Mouse (Mus musculus) gastrocnemius, adult 2 months (tissue): ENCODE data around the gene Uvrag. TPM values are rescaled to one million over a fixed set of nuclear protein-coding genes. Genes with fewer than 3 reads are reported as not detected.

Experiments used
- DNase-seq: peaks from one replicate; pipeline ENCODE4 v3.0.0; 2022
- H3K27ac ChIP-seq: fragments of 200-600 bp; 2 replicates; pipeline ENCODE4 v1.8.1; 2022; ENCODE audit warnings: mild to moderate bottlenecking
- H3K4me3 ChIP-seq: fragments of 200-600 bp; 2 replicates; pipeline ENCODE4 v1.8.1; 2022; ENCODE audit warnings: mild to moderate bottlenecking, moderate library complexity
- CTCF ChIP-seq: fragments of 200-600 bp; IDR thresholded peaks from 2 replicates; pipeline ENCODE4 v1.8.1; 2022; ENCODE audit warnings: antibody characterized with exemption, mild to moderate bottlenecking, moderate library complexity
- intact Hi-C: fragments of 180-260 bp; cut with DNase I; formaldehyde crosslinking; loops from one replicate; pipeline ENCODE4 v1.15.1; 2025
- total RNA-seq, 2 experiments: library from RNA; stranded (reverse); gene quantifications; 2 replicates each; pipeline ENCODE4 v1.2.3; 2021

Gene Uvrag
- total RNA-seq, 2 experiments from 2014 or later: 8.6 to 9.2 TPM

GRCm38 (mm10) chr7:98853806-98854205 lies 287.1 kb downstream of the Uvrag start:
- H3K27ac ChIP-seq: peak overlapping the region; percentile 86
- TF ChIP-seq CTCF: no peak

GRCm38 (mm10) chr7:98852950-98853650 lies 287.8 kb downstream of the Uvrag start:
- peak; percentile 79 for DNase-seq
- intact Hi-C loops: no loop called here
- TF ChIP-seq CTCF: no peak

More at GRCm38 (mm10) chr7:98853806-98854205, 287.1 kb downstream of the Uvrag start:
- intact Hi-C loops: no loop called here
- no peak overlapping the region for H3K4me3 ChIP-seq
- DNase-seq: peak; percentile 93

GRCm38 (mm10) chr7:98851220-98851619 lies 289.7 kb downstream of the Uvrag start:
- Histone ChIP-seq H3K27ac (no peak overlapping the region), H3K4me3 (no peak overlapping the region)
- intact Hi-C loops: no loop called here

More at GRCm38 (mm10) chr7:98852950-98853650, 287.8 kb downstream of the Uvrag start:
- no peak overlapping the region for H3K4me3 ChIP-seq
- H3K27ac ChIP-seq: peak overlapping the region; percentile 86

GRCm38 (mm10) chr7:98850388-98850787 lies 290.6 kb downstream of the Uvrag start:
- intact Hi-C loops: no loop called here
- Histone ChIP-seq H3K4me3 (no peak overlapping the region), H3K27ac (no peak overlapping the region)
- no peak for DNase-seq
- TF ChIP-seq CTCF: no peak

More at GRCm38 (mm10) chr7:98851220-98851619, 289.7 kb downstream of the Uvrag start:
- no peak for DNase-seq
- TF ChIP-seq CTCF: no peak

GRCm38 (mm10) chr7:98848899-98849640 lies 291.9 kb downstream of the Uvrag start:
- Histone ChIP-seq H3K4me3 (no peak overlapping the region), H3K27ac (no peak overlapping the region)
- TF ChIP-seq CTCF: no peak
- intact Hi-C loops: no loop called here
- no peak for DNase-seq

GRCm38 (mm10) chr7:98843649-98844048 lies 297.3 kb downstream of the Uvrag start:
- TF ChIP-seq CTCF: no peak
- H3K4me3 ChIP-seq: no peak overlapping the region
- intact Hi-C loops: no loop called here
- no peak overlapping the region for H3K27ac ChIP-seq
- DNase-seq: no peak

GRCm38 (mm10) chr7:98842997-98843396 lies 297.9 kb downstream of the Uvrag start:
- H3K4me3 ChIP-seq: no peak overlapping the region
- no peak for DNase-seq
- intact Hi-C loops: no loop called here
- peak overlapping the region; percentile 82; the same call in 1 of the 2 replicates for H3K27ac ChIP-seq
- TF ChIP-seq CTCF: no peak

GRCm38 (mm10) chr7:98841802-98842201 lies 299.1 kb downstream of the Uvrag start:
- peak; percentile 65 for DNase-seq
- Histone ChIP-seq H3K4me3 (no peak overlapping the region), H3K27ac (peak overlapping the region; percentile 82)
- TF ChIP-seq CTCF: peak; percentile 29; the same call in 1 of the 2 replicates
- intact Hi-C loops: no loop called here

GRCm38 (mm10) chr7:98840771-98841170 lies 300.2 kb downstream of the Uvrag start:
- intact Hi-C loops: no loop called here
- Histone ChIP-seq H3K27ac (no peak overlapping the region), H3K4me3 (no peak overlapping the region)
- DNase-seq: no peak
- no peak for TF ChIP-seq CTCF

- no peak for DNase-seq
- Histone ChIP-seq H3K27ac (peak overlapping the region; percentile 90; the same call in 1 of the 2 replicates), H3K4me3 (peak overlapping the region; percentile 79)
- intact Hi-C loops: loop anchor here (5.0 kb wide), 1 partner anchor 238 kb away; no protein-coding TSS in a partner anchor
- TF ChIP-seq CTCF: no peak
These were observed 301.6 kb downstream of the Uvrag start for GRCm38 (mm10) chr7:98839312-98839711.

GRCm38 (mm10) chr7:98838729-98839141 lies 302.2 kb downstream of the Uvrag start:
- Histone ChIP-seq H3K27ac (peak overlapping the region; percentile 90), H3K4me3 (peak overlapping the region; percentile 79)
- DNase-seq: peak; percentile 73
- intact Hi-C loops: loop anchor here (5.0 kb wide), 1 partner anchor 239 kb away; no protein-coding TSS in a partner anchor
- TF ChIP-seq CTCF: peak; percentile 65

GRCm38 (mm10) chr7:98837901-98838300 lies 303.0 kb downstream of the Uvrag start:
- DNase-seq: peak; percentile 91
- peak; percentile 92 for TF ChIP-seq CTCF
- intact Hi-C loops: loop anchor here (1.0 to 5.0 kb wide), 2 partner anchors 95 to 239 kb away; no protein-coding TSS in a partner anchor
- H3K27ac ChIP-seq: peak overlapping the region; percentile 90; the same call in 1 of the 2 replicates
- peak overlapping the region; percentile 79 for H3K4me3 ChIP-seq

GRCm38 (mm10) chr7:98836646-98837045 lies 304.3 kb downstream of the Uvrag start:
- H3K27ac ChIP-seq: peak overlapping the region; percentile 90
- peak; percentile 93 for DNase-seq
- TF ChIP-seq CTCF: peak; percentile 91; the same call in 1 of the 2 replicates

More at GRCm38 (mm10) chr7:98836646-98837045, 304.3 kb downstream of the Uvrag start:
- intact Hi-C loops: loop anchor here (1.0 to 5.0 kb wide), 3 partner anchors 20 to 241 kb away; no protein-coding TSS in a partner anchor
- peak overlapping the region; percentile 79 for H3K4me3 ChIP-seq
